Mouse (Mus musculus): ENCODE results near the gene Mapkapk2.

Mapkapk2 gene

GRCm38 (mm10) chr1:131080686-131081085 is 16.9 kb downstream of the Mapkapk2 start:
- no peak for DNase-seq (ENCODE audit: low spot score)

- no peak for DNase-seq (ENCODE audit: low spot score)
Measured at GRCm38 (mm10) chr1:131079762-131080161, 17.9 kb downstream of the Mapkapk2 start.

GRCm38 (mm10) chr1:131078761-131079330 is 18.8 kb downstream of the Mapkapk2 start:
- DNase-seq (ENCODE audit: low spot score): peak; percentile 81

- no peak for DNase-seq (ENCODE audit: low spot score)
Measured at GRCm38 (mm10) chr1:131075098-131075791, 22.4 kb downstream of the Mapkapk2 start.

GRCm38 (mm10) chr1:131074524-131074938 is 23.1 kb downstream of the Mapkapk2 start:
- DNase-seq (ENCODE audit: low spot score): peak; percentile 54

GRCm38 (mm10) chr1:131072376-131072990 is 25.1 kb downstream of the Mapkapk2 start:
- DNase-seq (ENCODE audit: low spot score): no peak

- DNase-seq (ENCODE audit: low spot score): no peak
Measured at GRCm38 (mm10) chr1:131069010-131069409, 28.6 kb downstream of the Mapkapk2 start.

- no peak for DNase-seq (ENCODE audit: low spot score)
Measured at GRCm38 (mm10) chr1:131068011-131068727, 29.5 kb downstream of the Mapkapk2 start.

GRCm38 (mm10) chr1:131064202-131064601 is 33.4 kb downstream of the Mapkapk2 start:
- no peak for DNase-seq (ENCODE audit: low spot score)

- DNase-seq (ENCODE audit: low spot score): no peak
Measured at GRCm38 (mm10) chr1:131062821-131063220, 34.8 kb downstream of the Mapkapk2 start.

GRCm38 (mm10) chr1:131061740-131062254 is 35.8 kb downstream of the Mapkapk2 start:
- no peak for DNase-seq (ENCODE audit: low spot score)

GRCm38 (mm10) chr1:131060290-131061253 is 37.1 kb downstream of the Mapkapk2 start:
- DNase-seq (ENCODE audit: low spot score): no peak

- DNase-seq (ENCODE audit: low spot score): no peak
Measured at GRCm38 (mm10) chr1:131059841-131060240, 37.8 kb downstream of the Mapkapk2 start.

- no peak for DNase-seq (ENCODE audit: low spot score)
Measured at GRCm38 (mm10) chr1:131059411-131059810, 38.2 kb downstream of the Mapkapk2 start.

GRCm38 (mm10) chr1:131058431-131058830 is 39.2 kb downstream of the Mapkapk2 start:
- no peak for DNase-seq (ENCODE audit: low spot score)

- no peak for DNase-seq (ENCODE audit: low spot score)
Measured at GRCm38 (mm10) chr1:131054251-131054650, 43.4 kb downstream of the Mapkapk2 start.

- DNase-seq (ENCODE audit: low spot score): no peak
Measured at GRCm38 (mm10) chr1:131053656-131054055, 44.0 kb downstream of the Mapkapk2 start.

GRCm38 (mm10) chr1:131053239-131053638 is 44.4 kb downstream of the Mapkapk2 start:
- peak; percentile 72 for DNase-seq (ENCODE audit: low spot score)

- DNase-seq (ENCODE audit: low spot score): no peak
Measured at GRCm38 (mm10) chr1:131051073-131051472, 46.6 kb downstream of the Mapkapk2 start.

GRCm38 (mm10) chr1:131050617-131051016 is 47.0 kb downstream of the Mapkapk2 start:
- no peak for DNase-seq (ENCODE audit: low spot score)

GRCm38 (mm10) chr1:131050011-131050410 is 47.6 kb downstream of the Mapkapk2 start:
- DNase-seq (ENCODE audit: low spot score): no peak
